Mouse (Mus musculus): Measurements from ENCODE around the gene Gstz1. TPM values are rescaled to one million over a fixed set of nuclear protein-coding genes. Genes with fewer than 3 reads are reported as not detected.

Gene Gstz1
- polyA plus RNA-seq, 1 experiment from 2014 or later, result 39.2 TPM

- Histone ChIP-seq H3K4me1 (ENCODE audit: control insufficient read depth, insufficient read depth, low read length) (no peaks in the 10 kb centered on the region), H3K9me3 (ENCODE audit: control insufficient read depth, low read length) (no peaks in the 10 kb centered on the region), H3K4me2 (ENCODE audit: low read depth, low read length) (no peak overlapping the region), H3K9ac (replicated peaks; ENCODE audit: low read depth, low read length) (no peak overlapping the region), H3K27me3 (ENCODE audit: control insufficient read depth, insufficient read depth, low read length) (no peaks in the 10 kb centered on the region), H3K4me3 (ENCODE audit: low read depth, low read length) (no peak overlapping the region), H3K27ac (ENCODE audit: low read depth, low read length) (no peak overlapping the region), H3K36me3 (ENCODE audit: control insufficient read depth, insufficient read depth, low read length) (no peaks in the 10 kb centered on the region)
- no peak for ATAC-seq (ENCODE audit: low read depth)
- WGBS, result 65% methylated on average over 2 of the region's 2 CpGs
Observed at GRCm38 (mm10) chr12:87212844-87213606, 66.1 kb downstream of the Gstz1 start.

Other genes starting within 250 kb of the Gstz1 start
- gene Cipc, start 200.1 kb upstream of the Gstz1 start, polyA plus RNA-seq (2014; fragmentation: Nextera tagmentation; extraction: Ambion mirVana), result 51.7 and 54.2 TPM in 2 replicates
- 10.3 and 20.5 TPM in 2 replicates for gene Zdhhc22, start 156.7 kb upstream of the Gstz1 start, polyA plus RNA-seq (2014; fragmentation: Nextera tagmentation; extraction: Ambion mirVana)
- 10.7 and 15.8 TPM in 2 replicates for gene Tmem63c, start 125.8 kb upstream of the Gstz1 start, polyA plus RNA-seq (2014; fragmentation: Nextera tagmentation; extraction: Ambion mirVana)
- gene Ngb, start 44.6 kb upstream of the Gstz1 start, polyA plus RNA-seq (2014; fragmentation: Nextera tagmentation; extraction: Ambion mirVana), result 2.3 and 3.6 TPM in 2 replicates
- gene Pomt2, start 803 bp downstream of the Gstz1 start, polyA plus RNA-seq (2014; fragmentation: Nextera tagmentation; extraction: Ambion mirVana), result 14.4 and 16.9 TPM in 2 replicates
- gene Samd15, start 52.6 kb downstream of the Gstz1 start, polyA plus RNA-seq (2014; fragmentation: Nextera tagmentation; extraction: Ambion mirVana), result 2.6 and 3.2 TPM in 2 replicates
- 6.5 and 8.8 TPM in 2 replicates for gene Tmed8, start 53.3 kb downstream of the Gstz1 start, polyA plus RNA-seq (2014; fragmentation: Nextera tagmentation; extraction: Ambion mirVana)
- 1.2 and 2.3 TPM in 2 replicates for gene Noxred1, start 91.6 kb downstream of the Gstz1 start, polyA plus RNA-seq (2014; fragmentation: Nextera tagmentation; extraction: Ambion mirVana)
- gene Vipas39, start 119.1 kb downstream of the Gstz1 start, polyA plus RNA-seq (2014; fragmentation: Nextera tagmentation; extraction: Ambion mirVana), result 61.6 and 67.8 TPM in 2 replicates
- gene Ahsa1, start 119.3 kb downstream of the Gstz1 start, polyA plus RNA-seq (2014; fragmentation: Nextera tagmentation; extraction: Ambion mirVana), result 172 and 186 TPM in 2 replicates
- 0.37 and 0.44 TPM in 2 replicates for gene Ism2, start 152.5 kb downstream of the Gstz1 start, polyA plus RNA-seq (2014; fragmentation: Nextera tagmentation; extraction: Ambion mirVana)
- gene Sptlc2, start 241.2 kb downstream of the Gstz1 start, polyA plus RNA-seq (2014; fragmentation: Nextera tagmentation; extraction: Ambion mirVana), result 70.5 and 81.8 TPM in 2 replicates